Mouse (Mus musculus) kidney, embryonic 16.5 days (tissue): ENCODE measurements around the gene Plscr3. TPM values are rescaled to one million over a fixed set of nuclear protein-coding genes. Genes with fewer than 3 reads are reported as not detected.

Experiments
- ATAC-seq: fragments of 200-750 bp; cut with Nextera tagmentation; 2 replicates; pipeline ENCODE4 v1.8.0; 2017; ENCODE audit warnings: moderate TSS enrichment; ENCODE audit not compliant: low FRiP score, low TSS enrichment
- H3K27ac ChIP-seq: fragments of 300-500 bp; sonication (generic); 2 replicates; pipeline ENCODE4 v1.5.1; 2014; ENCODE audit warnings: low read length
- H3K27me3 ChIP-seq: fragments of 300-500 bp; sonication (generic); 2 replicates; pipeline ENCODE4 v1.6.1; 2014; ENCODE audit warnings: low read length, control low read depth, mixed read lengths; ENCODE audit not compliant: insufficient read depth
- H3K36me3 ChIP-seq: fragments of 300-500 bp; sonication (generic); 2 replicates; pipeline ENCODE4 v1.6.1; 2014; ENCODE audit warnings: low read length, control low read depth, mixed read lengths; ENCODE audit not compliant: insufficient read depth
- H3K4me1 ChIP-seq: fragments of 300-500 bp; sonication (generic); 2 replicates; pipeline ENCODE4 v1.6.1; 2014; ENCODE audit warnings: low read length, control low read depth, mixed read lengths; ENCODE audit not compliant: insufficient read depth
- H3K4me2 ChIP-seq: fragments of 300-500 bp; sonication (generic); replicated peaks from 2 replicates; pipeline ENCODE4 v1.6.1; 2014; ENCODE audit warnings: low read depth, low read length
- H3K4me3 ChIP-seq: fragments of 300-500 bp; sonication (generic); 2 replicates; pipeline ENCODE4 v1.5.1; 2014; ENCODE audit warnings: mild to moderate bottlenecking, low read length
- H3K9ac ChIP-seq: fragments of 300-500 bp; sonication (generic); replicated peaks from 2 replicates; pipeline ENCODE4 v1.6.1; 2014; ENCODE audit warnings: low read length
- H3K9me3 ChIP-seq: fragments of 300-500 bp; sonication (generic); 2 replicates; pipeline ENCODE4 v1.6.1; 2016; ENCODE audit warnings: low read length, control low read depth
- WGBS: fragments of 180-500 bp; shearing (Covaris S2); extraction: QIAGEN DNeasy Blood & Tissue Kit; methylation state at CpG from one replicate; pipeline ENCODE4 v1.1.7; 2014; 5-methylcytosine and 5-hydroxymethylcytosine counted together
- polyA plus RNA-seq: library from polyadenylated mRNA; unstranded; fragments of >200 nt; fragmentation: Nextera tagmentation; extraction: Ambion mirVana; gene quantifications from 2 replicates; pipeline ENCODE4 v1.2.1, GENCODE M21; 2015

Plscr3 gene
- polyA plus RNA-seq, 1 experiment from 2014 or later: 105 TPM

DNA sequence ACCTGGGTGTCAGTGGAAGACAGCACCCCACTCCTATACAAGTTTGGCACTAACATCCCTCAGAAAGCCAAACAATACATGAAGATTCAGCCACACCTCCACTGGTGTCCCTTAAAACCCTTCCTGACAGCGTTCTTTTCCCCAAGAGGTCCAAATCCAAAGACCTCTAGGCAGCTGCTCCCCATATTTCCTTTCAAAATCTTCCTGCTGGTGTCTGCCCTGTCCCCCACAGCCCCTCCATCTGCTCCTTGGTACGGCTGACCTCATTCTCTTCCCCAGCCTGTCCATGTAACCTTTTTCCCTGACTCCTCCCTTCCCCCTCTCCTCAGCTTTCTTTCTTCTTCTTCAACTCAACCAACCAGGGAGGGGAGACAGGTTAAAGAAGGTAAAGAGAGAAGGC, 22.7 kb upstream of the Plscr3 start:
- Histone ChIP-seq H3K4me3 (no peak overlapping the region), H3K27me3 (no peaks in the 10 kb centered on the region), H3K9ac (no peak overlapping the region), H3K9me3 (no peaks in the 10 kb centered on the region), H3K4me1 (no peaks in the 10 kb centered on the region), H3K36me3 (peaks cover 29% of the 10 kb centered on the region), H3K27ac (no peak overlapping the region), H3K4me2 (no peak overlapping the region)
- WGBS: 48% methylated on average over 2 of the region's 2 CpGs
- ATAC-seq: no peak

DNA sequence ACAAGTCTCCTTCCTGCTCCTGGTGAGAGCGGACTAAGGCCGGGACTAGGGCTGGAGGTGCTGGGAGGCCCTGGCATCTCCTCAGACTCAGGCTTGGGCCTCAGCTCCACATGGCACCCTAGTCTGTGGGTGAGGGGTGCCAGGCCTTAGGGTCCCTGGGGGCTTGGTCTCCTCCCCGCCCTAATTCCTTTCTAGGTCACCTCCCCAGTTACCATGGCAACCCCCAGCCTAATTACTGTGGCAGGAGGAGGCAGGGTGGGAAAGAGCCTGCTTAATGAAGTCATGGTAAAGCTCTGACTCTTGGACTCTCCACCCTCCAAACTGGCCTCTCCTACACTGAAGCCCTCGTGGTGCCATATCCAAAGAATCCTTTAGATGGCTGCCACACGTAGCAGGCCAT, 17.3 kb upstream of the Plscr3 start:
- Histone ChIP-seq H3K9me3 (no peaks in the 10 kb centered on the region), H3K36me3 (peaks cover 41% of the 10 kb centered on the region), H3K27ac (no peak overlapping the region), H3K27me3 (no peaks in the 10 kb centered on the region; the same call in 1 of the 2 replicates), H3K4me2 (no peak overlapping the region), H3K9ac (no peak overlapping the region), H3K4me1 (peaks cover 14% of the 10 kb centered on the region), H3K4me3 (no peak overlapping the region)
- no peak for ATAC-seq
- 61% methylated on average over 5 of the region's 5 CpGs for WGBS

DNA sequence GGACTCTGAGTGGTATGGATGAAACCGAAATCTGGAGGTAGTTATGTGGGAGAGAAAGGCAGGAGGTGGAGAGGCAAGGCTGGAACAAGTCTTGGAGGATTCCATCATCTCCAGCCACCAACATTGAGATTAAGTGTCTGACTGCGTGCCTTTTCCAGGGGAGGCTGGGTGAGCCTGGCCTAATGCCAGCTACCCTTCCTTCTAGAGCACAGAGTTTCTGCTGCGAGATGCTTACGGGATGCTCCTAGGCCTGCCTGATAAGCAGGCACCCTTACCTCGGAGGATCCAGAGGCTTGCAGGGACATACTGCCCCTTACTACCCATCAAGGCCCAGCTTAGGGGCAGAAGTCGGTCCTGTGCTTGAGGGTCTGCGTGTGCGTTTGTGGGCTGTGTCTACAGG, 12.6 kb upstream of the Plscr3 start:
- Histone ChIP-seq H3K9ac (peak overlapping the region; percentile 81), H3K4me1 (peaks cover 43% of the 10 kb centered on the region), H3K27ac (0 out of 2 replicates have a peak overlapping the region, but pooled peaks have one; percentile 38), H3K4me2 (peak overlapping the region; percentile 98), H3K4me3 (peak overlapping the region; percentile 47), H3K36me3 (0 out of 2 replicates have a peak, but pooled peaks cover 12% of the 10 kb centered on the region), H3K9me3 (no peaks in the 10 kb centered on the region), H3K27me3 (no peaks in the 10 kb centered on the region; the same call in 1 of the 2 replicates)
- WGBS: 53% methylated on average over 8 of the region's 8 CpGs
- ATAC-seq: no peak

DNA sequence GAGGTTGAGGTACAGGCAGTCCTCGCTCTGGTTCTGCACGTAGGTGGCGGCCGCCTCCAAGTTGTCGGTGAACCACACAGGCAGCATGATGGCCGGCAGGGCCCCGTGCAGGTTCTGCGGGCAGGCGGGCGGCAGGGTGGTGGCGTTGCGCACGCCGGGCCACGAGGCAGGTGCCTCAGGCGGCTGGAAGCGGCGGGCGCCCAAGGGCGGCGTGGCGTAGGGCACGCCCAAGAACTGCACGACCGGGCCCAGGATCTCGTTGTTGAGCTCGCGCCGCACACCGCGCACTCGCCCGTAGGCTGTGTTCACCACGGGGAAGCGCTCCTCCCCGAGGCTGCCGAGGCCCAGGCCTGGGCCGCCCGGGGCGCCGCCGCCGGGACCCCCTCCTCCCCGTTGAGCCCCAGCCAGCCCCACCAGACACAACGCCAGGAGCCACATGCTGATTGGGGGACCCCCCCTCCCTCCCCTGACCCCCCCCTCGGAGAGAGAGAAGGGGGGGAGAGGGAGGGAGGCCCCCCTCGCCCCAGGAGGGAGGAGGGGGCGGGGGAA, 12.1 kb upstream of the Plscr3 start:
- WGBS: 5% methylated on average over 38 of the region's 48 CpGs
- Histone ChIP-seq H3K36me3 (0 out of 2 replicates have a peak, but pooled peaks cover 12% of the 10 kb centered on the region), H3K4me3 (peak overlapping the region; percentile 47), H3K4me1 (peaks cover 44% of the 10 kb centered on the region), H3K27me3 (no peaks in the 10 kb centered on the region; the same call in 1 of the 2 replicates), H3K4me2 (peak overlapping the region; percentile 98), H3K9ac (peak overlapping the region; percentile 81), H3K27ac (0 out of 2 replicates have a peak overlapping the region, but pooled peaks have one; percentile 38), H3K9me3 (no peaks in the 10 kb centered on the region)
- ATAC-seq: no peak

DNA sequence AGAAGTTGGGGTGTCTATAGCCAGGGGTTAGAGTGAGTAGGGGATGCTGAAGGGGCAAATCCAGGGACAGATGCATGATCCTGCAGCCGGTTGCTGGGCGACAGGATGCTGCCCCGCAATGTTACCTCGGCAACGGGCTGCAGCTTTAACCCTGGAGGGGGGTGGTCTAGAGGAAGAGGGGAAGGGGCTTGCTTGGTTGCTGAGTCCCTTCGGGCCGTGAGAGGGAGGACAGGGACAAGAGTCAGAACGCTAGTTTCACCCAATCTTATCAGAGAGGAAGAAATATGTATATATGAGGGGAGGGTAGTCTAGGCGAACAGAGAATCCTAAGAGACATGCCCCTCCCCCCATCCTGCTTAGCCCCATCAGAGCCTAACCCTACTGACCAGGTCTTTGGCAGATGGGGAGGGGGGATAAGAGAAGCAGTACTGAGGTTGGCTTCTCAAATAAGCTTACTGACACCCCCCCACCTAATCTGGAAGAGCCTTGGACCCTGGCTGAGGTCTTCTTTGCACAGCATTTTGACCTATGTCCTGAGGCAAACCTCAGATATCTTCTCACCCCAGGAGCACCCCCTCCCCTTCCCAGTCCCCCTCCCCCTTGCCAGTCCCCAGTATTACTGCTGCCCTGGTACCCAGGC, 10.7 kb upstream of the Plscr3 start:
- peak overlapping the region; percentile 26; the same call in 1 of the 2 replicates for H3K9ac ChIP-seq
- no peak overlapping the region for H3K27ac ChIP-seq
- H3K27me3 ChIP-seq: no peaks in the 10 kb centered on the region; the same call in 1 of the 2 replicates
- 0 out of 2 replicates have a peak, but pooled peaks cover 12% of the 10 kb centered on the region for H3K36me3 ChIP-seq
- peaks cover 46% of the 10 kb centered on the region for H3K4me1 ChIP-seq
- peak overlapping the region; percentile 98 for H3K4me2 ChIP-seq
- no peaks in the 10 kb centered on the region for H3K9me3 ChIP-seq
- WGBS: 14% methylated on average over 9 of the region's 9 CpGs
- no peak for ATAC-seq
- H3K4me3 ChIP-seq: peak overlapping the region; percentile 66

DNA sequence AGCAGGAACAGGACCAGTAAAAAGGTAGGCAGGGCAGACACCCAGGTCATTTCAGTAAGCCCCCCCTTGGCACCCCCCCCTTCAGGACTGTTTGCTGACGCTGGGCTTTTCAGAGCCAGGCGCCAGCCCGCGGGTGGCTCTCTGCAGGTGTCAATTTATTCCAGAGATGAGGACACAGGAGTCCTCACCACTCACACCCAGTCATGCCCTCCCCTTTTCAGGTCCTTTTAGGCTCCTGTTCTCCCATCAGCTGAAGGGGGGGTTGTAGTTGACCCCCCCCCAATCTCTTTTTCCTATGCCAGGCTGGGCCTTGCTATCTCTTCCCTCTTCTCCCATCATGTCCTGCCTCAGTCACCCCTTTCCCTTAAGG, 10.2 kb upstream of the Plscr3 start:
- no peak overlapping the region for H3K27ac ChIP-seq
- H3K4me3 ChIP-seq: peak overlapping the region; percentile 66
- peaks cover 46% of the 10 kb centered on the region for H3K4me1 ChIP-seq
- H3K27me3 ChIP-seq: no peaks in the 10 kb centered on the region; the same call in 1 of the 2 replicates
- 0% methylated on average over 1 of the region's 4 CpGs for WGBS
- ATAC-seq: no peak
- no peaks in the 10 kb centered on the region for H3K9me3 ChIP-seq
- H3K9ac ChIP-seq: peak overlapping the region; percentile 26; the same call in 1 of the 2 replicates
- peak overlapping the region; percentile 98 for H3K4me2 ChIP-seq
- H3K36me3 ChIP-seq: 0 out of 2 replicates have a peak, but pooled peaks cover 12% of the 10 kb centered on the region

DNA sequence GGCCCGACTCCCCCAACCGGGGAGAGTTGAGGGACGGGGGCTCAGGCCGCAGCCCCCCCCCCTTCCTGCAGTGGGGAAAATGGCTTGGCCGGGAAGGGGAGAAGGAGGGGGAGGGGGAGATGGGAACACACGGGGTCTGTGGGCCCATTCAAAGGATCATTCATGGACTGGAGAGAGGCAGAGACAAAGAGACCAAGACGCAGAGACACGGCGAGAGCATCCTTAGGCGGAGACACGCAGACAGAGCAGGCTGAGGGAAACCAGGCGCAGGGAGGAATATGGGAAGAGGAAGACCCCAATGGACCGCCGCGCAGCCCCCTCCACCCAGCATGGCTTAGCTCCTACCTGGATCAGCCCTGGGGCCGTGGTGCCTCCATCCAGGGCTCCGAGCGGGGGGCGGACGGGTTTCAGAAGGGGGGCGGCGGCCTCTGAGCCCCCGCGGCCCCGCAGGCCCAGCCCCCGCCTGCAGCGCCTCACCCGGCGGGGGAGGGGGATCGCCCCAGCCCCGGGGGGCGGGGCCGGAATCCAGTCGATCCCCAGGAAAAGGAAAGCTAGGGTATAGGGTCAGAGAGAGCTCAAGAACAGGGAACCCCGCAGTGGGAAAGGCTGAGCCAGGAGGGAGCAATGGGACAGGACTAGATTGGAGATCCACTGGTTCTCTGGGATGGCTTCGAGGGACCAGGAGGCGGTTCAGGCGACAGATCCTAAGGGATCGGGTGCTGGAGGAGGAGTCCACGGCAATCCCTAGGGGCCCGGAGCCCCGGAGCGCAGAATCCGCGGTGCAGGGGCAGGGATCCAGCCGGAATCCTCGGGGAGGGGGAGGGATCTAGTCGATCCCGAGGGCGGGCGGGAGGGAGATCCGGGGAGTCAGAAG, 9.2 kb upstream of the Plscr3 start:
- peak; percentile 7; the same call in 1 of the 2 replicates for ATAC-seq
- peak overlapping the region; percentile 66 for H3K4me3 ChIP-seq
- no peaks in the 10 kb centered on the region for H3K9me3 ChIP-seq
- 1% methylated on average over 41 of the region's 52 CpGs for WGBS
- peak overlapping the region; percentile 93 for H3K27ac ChIP-seq
- H3K9ac ChIP-seq: peak overlapping the region; percentile 76
- no peaks in the 10 kb centered on the region; the same call in 1 of the 2 replicates for H3K27me3 ChIP-seq
- 0 out of 2 replicates have a peak, but pooled peaks cover 12% of the 10 kb centered on the region for H3K36me3 ChIP-seq
- peaks cover 46% of the 10 kb centered on the region for H3K4me1 ChIP-seq
- H3K4me2 ChIP-seq: peak overlapping the region; percentile 98

DNA sequence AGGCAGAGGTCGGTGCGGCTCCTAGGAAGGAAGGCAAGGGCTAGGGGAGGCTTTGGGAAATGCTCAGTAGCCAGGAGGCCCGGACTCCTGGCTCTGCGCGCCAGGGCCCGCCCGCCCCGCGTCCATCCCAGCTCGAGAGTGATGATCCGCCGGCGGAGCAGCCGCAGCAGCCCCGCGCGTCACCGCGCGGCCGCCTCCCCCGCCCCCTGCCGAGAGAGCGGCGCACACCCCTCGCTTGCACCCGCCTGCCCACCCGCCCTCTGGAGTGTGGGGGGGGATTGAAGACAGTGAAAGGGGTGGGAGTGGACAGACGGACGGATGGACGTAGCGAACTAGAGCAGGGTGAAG, 8.6 kb upstream of the Plscr3 start, which contains the start of gene Nlgn2:
Gene Nlgn2 (minus strand): TSS at position 181 of the 348 bp plus-strand sequence.
- 0 out of 2 replicates have a peak, but pooled peaks cover 9% of the 10 kb centered on the region for H3K36me3 ChIP-seq
- H3K27me3 ChIP-seq: no peaks in the 10 kb centered on the region; the same call in 1 of the 2 replicates
- H3K4me3 ChIP-seq: peak within 1 kb of the TSS; percentile 66
- peak within 1 kb of the TSS; percentile 98 for H3K4me2 ChIP-seq
- ATAC-seq: no peak; the same call in 1 of the 2 replicates
- WGBS: 1% methylated on average over 32 of the region's 32 CpGs
- H3K9me3 ChIP-seq: no peaks in the 10 kb centered on the region
- peaks cover 46% of the 10 kb centered on the region for H3K4me1 ChIP-seq
- peak within 1 kb of the TSS; percentile 93 for H3K27ac ChIP-seq
- peak within 1 kb of the TSS; percentile 76 for H3K9ac ChIP-seq

DNA sequence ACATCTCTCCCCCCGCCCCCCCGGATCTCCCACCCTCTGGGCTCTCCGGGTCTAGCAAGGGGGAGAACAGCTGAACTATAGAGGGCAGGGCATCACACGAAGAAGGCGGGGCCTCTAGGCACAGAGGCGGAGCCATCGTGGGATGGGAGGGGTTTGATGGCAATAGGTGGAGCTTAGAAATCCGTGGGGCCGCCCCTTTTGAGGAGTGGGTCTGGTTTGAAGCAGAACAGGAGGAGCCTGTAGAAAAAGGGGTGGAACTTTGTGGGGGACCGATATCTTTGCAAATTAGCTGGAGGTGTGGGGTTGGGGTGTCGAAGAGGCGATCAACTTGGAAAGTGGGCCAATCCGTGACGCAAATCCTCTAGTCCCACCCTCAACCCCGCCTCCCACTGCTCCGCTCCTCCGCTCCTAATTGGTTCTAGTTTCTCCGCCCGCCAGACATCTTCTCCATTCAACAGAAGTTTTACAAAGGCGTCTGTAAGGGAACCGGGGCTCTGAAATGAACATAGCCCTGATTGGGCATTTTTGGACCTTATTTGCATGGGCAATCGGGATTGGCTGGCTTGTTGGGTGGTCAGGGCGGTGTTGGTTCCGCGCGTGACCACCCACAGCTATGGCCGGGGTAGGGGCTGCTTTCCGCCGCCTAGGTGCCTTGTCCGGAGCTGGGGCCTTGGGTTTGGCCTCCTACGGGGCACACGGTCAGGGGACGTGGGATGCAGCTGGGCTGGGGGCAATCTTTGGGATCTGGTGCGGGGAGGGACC, 8.0 kb upstream of the Plscr3 start, which contains the start of gene Tmem256:
Gene Tmem256 (plus strand): TSS at position 563 of the 762 bp plus-strand sequence.
- Histone ChIP-seq H3K4me3 (peak within 1 kb of the TSS; percentile 66), H3K9ac (peak within 1 kb of the TSS; percentile 76), H3K4me1 (peaks cover 46% of the 10 kb centered on the region), H3K4me2 (peak within 1 kb of the TSS; percentile 98), H3K27me3 (no peaks in the 10 kb centered on the region; the same call in 1 of the 2 replicates), H3K9me3 (no peaks in the 10 kb centered on the region), H3K27ac (peak within 1 kb of the TSS; percentile 93), H3K36me3 (0 out of 2 replicates have a peak, but pooled peaks cover 5% of the 10 kb centered on the region)
- ATAC-seq: peak; percentile 89
- WGBS: under 1% methylated on average over 34 of the region's 34 CpGs
